Mouse (Mus musculus) T-helper 1 cell (primary cell): ENCODE data around the gene Isy1.

Source experiments
- in situ Hi-C: fragments of 300-600 bp; cut with MboI, MseI; formaldehyde crosslinking; loops from one replicate; pipeline ENCODE4 v1.15.1; 2025; ENCODE audit warnings: high pct_unique_total_duplicates

The Isy1 gene

DNA sequence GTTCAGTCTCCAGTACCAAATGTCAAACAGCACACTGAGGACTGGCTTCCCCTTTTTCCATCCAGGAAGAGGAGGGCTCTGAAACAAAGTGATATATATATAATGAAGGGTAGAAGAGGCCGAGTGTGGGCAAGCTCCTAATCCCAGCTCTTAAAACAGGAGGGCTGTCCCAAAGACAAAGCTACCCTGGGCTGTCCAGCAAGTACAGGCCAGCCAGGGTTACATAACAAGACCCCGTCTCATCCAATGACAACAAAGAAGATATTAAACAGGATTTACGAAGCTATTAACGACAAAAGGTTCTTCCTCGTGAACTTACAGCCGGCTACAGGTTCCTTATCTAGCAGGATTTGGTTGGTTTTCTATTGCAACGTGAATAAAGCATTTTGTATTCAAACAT, 33.7 kb downstream of the Isy1 start:
- in situ Hi-C loops: no loop called here

- in situ Hi-C loops: no loop called here
Observed at GRCm38 (mm10) chr6:87804036-87804435, 34.6 kb downstream of the Isy1 start.

- in situ Hi-C loops: no loop called here
Observed at GRCm38 (mm10) chr6:87802462-87802861, 36.1 kb downstream of the Isy1 start.

DNA sequence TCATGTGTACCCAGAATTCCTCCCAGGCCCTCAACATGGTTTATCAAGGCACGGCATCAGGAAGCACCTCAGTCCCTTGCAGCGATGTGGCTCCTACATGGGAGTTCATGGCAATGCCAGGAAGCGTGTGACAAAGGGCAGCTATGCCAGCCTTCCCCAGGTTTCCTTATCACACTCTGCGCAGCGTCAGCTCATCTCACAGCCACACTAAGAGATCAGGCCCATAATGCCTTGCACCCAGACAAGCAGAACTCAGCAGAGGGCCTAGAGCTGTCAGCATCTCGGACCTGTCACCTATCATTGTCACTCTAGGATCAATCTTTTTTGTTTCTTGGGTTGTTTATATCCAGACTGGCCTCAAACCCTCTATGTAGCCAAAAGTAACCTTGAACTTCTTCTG, 39.0 kb downstream of the Isy1 start:
- in situ Hi-C loops: no loop called here

DNA sequence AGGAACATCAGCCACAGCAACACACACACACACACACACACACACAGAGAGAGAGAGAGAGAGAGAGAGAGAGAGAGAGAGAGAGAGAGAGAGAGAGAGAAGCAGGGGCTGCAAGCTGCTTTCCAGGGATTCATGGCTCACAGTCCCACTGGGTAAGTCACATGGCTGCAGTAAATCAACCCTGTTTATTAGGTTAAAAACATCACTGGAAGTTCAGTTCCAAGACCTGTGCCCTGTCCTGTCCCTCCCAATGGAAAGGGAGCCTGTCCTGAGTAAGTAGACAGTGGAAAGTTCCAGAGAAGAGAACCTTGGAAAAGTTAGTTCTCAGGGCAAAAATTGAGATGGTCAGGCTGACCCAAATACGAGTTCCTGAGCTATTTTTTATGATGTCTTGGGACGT, 41.3 kb downstream of the Isy1 start:
- in situ Hi-C loops: no loop called here

- in situ Hi-C loops: no loop called here
Observed at GRCm38 (mm10) chr6:87796251-87796880, 42.2 kb downstream of the Isy1 start.

DNA sequence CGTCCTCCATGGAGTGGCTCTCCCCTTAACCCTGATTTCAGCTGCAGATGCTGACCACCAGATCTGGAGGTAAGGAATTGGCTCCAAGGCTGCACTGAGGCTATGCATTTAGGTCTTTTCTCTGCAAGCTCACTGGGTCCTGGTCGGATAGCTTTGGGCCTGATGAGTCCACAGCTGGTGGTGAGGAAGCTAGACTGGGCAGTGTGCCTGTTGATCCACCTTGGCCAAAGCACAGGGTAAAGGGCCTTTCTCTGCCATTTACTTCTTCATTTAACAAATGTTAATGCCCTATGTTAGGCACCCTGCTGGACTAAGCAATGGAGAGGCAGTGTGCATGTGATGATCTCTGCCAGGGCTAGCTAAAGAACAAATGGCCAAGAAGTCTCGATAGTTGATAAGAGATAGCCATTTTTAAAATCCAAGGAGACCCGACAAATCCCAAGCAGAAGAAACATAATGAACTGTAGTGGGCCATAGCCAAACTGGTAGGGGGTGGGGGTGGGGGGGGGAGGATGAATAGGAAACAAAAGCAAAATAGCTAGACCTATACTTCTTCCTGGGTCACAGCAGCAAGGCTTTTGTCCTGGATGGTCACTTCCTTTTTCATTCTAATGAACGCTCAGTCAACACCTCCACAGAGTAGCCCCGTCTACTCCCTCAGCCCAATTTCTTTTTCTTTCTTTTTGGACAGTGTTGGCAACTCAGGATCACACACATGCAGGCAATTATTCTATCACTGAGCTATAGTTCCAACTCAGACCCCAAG, 43.0 kb downstream of the Isy1 start:
- in situ Hi-C loops: no loop called here

- in situ Hi-C loops: no loop called here
Observed at GRCm38 (mm10) chr6:87793821-87794510, 44.6 kb downstream of the Isy1 start.

GRCm38 (mm10) chr6:87791826-87792225, 46.8 kb downstream of the Isy1 start:
- in situ Hi-C loops: no loop called here

GRCm38 (mm10) chr6:87790779-87791480, 47.7 kb downstream of the Isy1 start:
- in situ Hi-C loops: no loop called here

- in situ Hi-C loops: no loop called here
Observed at GRCm38 (mm10) chr6:87789791-87790190, 48.8 kb downstream of the Isy1 start.

DNA sequence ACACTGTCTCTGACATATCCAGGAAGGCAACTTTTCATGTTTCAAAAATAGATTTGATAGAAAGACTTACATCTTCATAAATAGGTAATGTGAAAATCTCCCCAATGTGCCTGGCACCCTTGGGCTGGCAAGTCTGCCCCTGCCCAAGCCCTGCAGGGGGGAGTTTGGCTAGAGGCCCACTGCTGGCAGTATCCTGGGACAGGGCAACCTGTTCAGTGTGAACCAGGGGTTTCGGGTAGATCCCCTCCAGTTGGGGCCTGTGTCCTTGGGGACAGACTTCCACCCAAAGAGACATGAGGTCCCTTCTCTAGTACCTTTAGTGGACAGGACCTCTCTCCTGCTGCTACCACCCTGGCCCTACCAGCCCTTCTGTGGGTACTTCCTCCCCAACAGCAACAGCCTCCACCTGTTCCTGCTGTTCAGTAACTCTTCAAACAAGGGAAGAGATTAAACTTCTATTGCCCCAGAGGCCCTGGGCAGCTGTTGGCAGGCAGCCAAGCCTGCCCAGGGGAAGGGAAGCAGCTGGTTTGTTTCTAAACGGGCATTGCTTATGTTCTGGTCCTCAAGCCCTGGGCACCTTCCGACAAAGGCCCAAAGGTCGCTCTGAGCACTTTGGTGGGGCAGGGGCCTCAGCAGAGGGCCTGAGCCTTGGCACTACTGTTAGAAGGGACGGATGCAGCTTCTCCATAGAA, 49.6 kb downstream of the Isy1 start:
- in situ Hi-C loops: no loop called here

DNA sequence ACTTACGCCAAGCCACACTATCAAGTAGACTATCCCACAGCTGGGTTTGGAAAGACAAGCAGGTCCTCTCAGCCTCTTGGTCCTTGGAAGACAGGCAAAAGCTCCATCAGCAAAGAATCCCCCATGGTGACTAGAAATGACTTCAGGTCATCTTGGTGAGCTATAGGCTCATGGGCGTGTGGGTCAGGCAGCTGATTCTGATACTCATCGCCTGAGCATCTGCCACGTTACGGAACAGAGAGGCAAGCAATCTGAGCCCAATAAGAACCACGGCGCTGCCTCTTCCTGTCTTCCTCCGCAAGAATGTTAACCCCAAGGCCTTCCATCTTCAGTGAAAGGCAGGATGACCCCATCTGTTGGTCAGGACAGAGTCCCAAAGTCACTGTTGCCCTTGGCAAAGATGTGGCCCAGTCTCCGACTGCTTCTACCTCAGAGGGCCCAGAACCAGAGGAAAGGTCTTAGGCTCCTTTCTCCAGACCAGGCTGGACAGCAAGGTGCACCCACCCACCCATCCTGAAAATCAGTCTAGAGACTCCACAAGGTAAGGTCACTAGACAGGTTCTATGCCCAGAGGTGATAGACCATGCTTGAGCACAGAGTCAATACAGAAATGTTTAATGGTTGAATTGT, 50.2 kb downstream of the Isy1 start:
- in situ Hi-C loops: no loop called here

DNA sequence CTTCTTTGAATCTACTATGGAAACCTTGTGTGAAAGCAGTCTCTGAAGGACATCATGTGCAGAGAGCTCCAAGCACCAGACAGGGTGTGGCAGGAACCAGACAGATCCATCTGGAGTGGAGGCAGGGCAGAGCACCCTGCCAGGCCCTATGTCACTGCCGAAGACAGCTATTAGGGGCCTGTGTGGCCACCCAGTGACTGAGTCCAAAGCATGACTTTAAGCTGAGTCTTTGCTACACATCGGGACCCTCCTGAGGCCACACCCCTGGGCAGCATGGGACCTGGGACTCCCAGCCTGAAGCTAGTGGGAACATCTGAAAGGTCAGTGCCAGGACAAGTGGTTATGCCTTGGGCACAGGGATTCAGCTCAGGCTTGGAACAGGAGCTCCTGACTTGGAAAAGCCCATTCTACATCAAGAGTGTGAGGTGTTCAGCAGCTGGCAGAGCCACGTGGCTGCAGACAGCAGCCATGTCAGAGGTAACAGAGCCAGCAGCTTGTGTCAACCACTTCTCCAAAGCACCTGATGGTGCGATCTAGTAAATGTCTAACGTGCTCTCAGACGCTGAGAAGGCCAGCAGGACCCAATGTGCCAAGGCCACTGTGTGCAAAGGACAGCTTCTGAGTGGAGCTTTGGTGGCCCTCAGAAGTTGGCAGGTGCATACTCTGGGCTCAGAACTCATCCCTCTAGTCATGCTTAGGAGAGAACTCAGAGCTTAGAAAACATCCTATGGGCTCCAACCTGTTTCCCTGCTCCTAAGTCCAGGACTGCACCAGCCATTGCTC, 51.3 kb downstream of the Isy1 start:
- in situ Hi-C loops: no loop called here

- in situ Hi-C loops: no loop called here
Observed at GRCm38 (mm10) chr6:87786621-87787020, 52.0 kb downstream of the Isy1 start.

- in situ Hi-C loops: no loop called here
Observed at GRCm38 (mm10) chr6:87784033-87784432, 54.6 kb downstream of the Isy1 start.

GRCm38 (mm10) chr6:87780546-87781301, 57.9 kb downstream of the Isy1 start:
- in situ Hi-C loops: no loop called here

DNA sequence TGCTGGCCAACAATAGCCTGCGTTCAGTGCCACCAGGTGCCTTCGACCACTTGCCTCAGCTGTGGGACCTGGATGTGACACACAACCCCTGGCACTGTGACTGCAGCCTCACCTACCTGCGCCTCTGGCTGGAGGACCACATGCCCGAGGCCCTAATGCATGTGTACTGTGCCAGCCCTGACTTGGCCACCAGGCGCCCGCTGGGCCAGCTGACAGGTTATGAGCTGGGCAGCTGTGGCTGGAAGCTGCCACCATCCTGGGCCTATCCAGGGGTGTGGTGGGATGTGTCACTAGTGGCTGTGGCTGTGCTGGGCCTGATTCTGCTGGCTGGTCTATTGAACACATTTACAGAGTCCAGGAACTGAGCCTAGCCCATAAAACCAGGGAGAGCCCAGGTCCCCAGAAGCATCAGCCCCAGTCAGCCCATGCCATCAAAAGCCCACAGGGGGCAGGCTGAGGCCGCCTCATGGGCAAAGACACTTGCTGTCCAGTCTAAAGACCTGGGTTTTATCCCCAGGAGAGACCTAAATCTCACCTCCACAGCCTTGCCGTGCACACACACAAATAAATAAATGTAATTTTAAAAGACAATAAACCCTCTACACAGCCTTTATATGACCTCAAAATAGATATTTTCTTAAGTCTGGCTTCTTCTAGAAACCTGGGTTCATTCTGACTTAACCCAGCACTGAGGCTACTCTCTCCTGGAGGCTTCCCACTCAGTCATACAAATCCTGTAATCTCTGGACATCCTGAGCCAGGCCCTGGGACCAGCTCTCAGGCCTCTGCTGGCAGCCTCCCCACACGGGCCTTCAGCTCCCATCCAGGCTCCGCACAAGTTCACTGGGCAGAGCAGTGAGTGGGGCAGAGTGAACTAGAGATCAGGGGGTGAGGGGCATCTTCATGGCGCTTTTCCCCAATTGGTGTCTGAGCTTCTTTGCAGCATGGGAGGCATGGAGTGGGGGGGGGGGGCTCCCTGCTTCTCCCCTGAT, 59.1 kb downstream of the Isy1 start:
- in situ Hi-C loops: no loop called here
